ENCODE assay signal across 14 mouse cellular contexts in the genomic region with DNA sequence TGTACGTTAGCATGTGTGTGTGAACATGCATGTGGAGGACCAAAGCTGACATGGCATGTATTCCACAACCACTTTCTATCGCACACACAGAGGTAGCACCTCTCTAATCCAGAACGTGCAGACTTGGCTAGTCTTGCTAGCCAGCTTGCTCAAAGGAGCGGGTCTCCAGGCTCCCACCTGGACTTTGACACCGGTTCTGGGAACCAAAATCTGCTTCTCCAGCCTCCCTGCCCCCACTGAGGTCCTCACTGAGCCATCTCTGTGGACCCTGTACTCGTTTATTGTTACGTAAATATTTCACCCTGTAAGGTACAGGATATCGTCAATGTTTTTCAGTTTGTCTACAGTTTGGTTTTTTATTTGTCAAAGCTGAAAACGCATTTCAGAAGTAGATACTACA.
"Had no signal": no experiment of that assay in that cellular context is flagged by ENCODE, and none has a peak within 500 bp of the region (broad histone marks: within the 10 kb centered on the region; RNA-seq: fewer than 3 reads in every experiment).

No protein-coding gene starts in this region.

- H3K9me3 ChIP-seq: intestine, embryonic 15.5 days; midbrain, embryonic 10.5 days; midbrain, embryonic 15.5 days; neural tube, embryonic 13.5 days; stomach, embryonic 15.5 days had no signal

- H3K27ac ChIP-seq: intestine, embryonic 15.5 days; midbrain, embryonic 10.5 days; midbrain, embryonic 15.5 days; neural tube, embryonic 13.5 days; stomach, embryonic 15.5 days had no signal

- H3K27me3 ChIP-seq: intestine, embryonic 15.5 days; midbrain, embryonic 15.5 days; neural tube, embryonic 13.5 days; stomach, embryonic 15.5 days had no signal

- H3K4me2 ChIP-seq: intestine, embryonic 15.5 days; liver, embryonic 11.5 days; lung, embryonic 14.5 days; midbrain, embryonic 15.5 days; neural tube, embryonic 13.5 days; stomach, embryonic 15.5 days had no signal

- H3K4me3 ChIP-seq: intestine, embryonic 15.5 days; midbrain, embryonic 10.5 days; midbrain, embryonic 15.5 days; neural tube, embryonic 13.5 days; stomach, embryonic 15.5 days had no signal

- ATAC-seq: intestine, embryonic 15.5 days; midbrain, embryonic 15.5 days had no signal

- H3K9ac ChIP-seq: intestine, embryonic 15.5 days; lung, embryonic 14.5 days; midbrain, embryonic 15.5 days; neural tube, embryonic 13.5 days; stomach, embryonic 15.5 days had no signal

- DNase-seq: layer of hippocampus, postnatal 36 days; left cerebral cortex, postnatal 4 days; lung, embryonic 14.5 days; lung, postnatal 10 days; lung, postnatal 4 days; right cerebral cortex, postnatal 14 days; thymus, adult 2 months; thymus, postnatal 25 days had no signal

- H3K36me3 ChIP-seq: intestine, embryonic 15.5 days; midbrain, embryonic 10.5 days; midbrain, embryonic 15.5 days; stomach, embryonic 15.5 days had no signal
